Mouse (Mus musculus) urinary bladder, postnatal 25 days (tissue): ENCODE measurements around the gene Uqcrc2.

Source experiments
- DNase-seq: peaks from one replicate; pipeline ENCODE4 v3.0.0; 2022; ENCODE audit warnings: low spot score

The Uqcrc2 gene

DNA sequence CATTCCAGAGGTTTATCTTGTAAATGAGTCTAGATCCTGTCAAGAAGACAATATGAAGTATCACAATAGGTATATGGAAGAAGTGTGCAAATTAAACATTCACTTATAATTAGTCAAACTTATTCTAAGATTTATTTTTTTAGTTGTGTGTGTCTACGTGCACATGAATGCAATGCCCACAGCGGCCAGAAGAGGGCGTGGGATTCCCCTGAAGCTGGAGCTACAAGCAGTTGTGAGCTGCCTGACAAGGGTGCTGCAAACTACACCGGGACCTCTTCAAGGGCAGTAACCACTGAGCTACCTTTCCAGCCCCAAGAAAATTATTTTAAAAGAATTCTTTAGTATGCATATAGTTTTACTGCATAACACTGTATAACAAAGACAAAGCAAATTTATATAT, 55.7 kb downstream of the Uqcrc2 start:
- DNase-seq, result no peak

DNA sequence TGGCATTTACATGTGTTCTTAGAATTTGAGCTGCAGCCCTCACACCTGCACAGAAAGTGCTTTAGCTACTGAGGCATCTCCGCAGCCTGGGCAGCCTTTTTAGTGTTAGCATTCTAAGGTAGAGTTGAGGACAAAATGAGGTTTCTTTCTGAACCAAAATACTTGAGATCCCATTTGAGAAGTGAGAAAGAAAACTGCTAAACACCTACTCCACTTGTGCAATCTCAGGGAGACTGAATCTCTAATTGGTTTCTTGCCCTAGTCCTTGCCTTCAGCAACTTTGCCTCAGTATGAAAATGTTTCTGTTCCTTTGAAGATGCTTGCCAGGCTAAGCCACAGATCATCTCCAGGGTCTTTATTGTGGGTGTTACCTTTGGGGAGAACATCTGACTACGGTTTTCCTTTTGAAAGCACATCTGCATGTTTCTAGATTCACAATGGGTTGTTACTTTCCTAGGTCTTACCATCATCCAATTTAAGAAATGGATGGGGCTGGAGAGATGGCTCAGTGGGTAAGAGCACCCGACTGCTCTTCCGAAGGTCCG, 58.9 kb downstream of the Uqcrc2 start:
- no peak for DNase-seq

DNA sequence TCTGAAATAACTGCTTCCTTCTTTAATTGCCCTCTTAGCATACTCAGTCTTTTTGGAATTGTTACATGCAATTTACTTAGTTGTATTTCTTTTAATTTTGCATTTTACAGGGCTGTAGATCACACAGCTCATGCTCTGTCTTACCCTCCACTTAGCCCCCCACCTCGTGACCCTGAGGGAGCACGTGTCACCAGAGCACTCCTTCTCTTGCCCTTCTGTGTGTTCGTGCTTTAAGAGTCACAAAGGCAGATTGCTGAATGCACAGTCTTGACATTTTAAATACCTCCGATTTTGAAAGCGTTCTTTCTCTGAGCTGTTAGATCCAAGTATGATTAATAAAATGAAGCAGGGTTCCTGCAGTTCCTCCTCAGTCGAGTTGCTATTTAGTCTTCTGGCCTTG, 60.2 kb downstream of the Uqcrc2 start:
- no peak for DNase-seq

DNA sequence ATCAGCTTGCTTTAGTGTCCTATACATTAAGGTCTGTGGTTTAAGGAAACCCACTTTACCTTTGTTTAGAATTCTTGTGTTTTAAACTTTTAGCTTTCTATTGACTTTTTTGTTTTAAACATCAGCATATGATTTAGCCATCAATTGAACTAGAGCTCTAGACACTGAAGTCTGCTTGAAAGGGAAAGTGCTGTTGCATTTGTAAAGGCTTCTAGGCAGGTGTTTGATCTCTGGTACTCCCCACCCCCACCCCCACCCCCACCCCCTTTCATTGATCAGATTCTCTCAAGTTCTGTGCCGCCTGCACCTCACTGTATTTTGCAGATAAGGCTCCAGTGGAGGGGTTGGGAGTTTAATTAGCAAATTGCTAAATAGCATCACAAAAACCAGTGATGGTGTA, 60.7 kb downstream of the Uqcrc2 start:
- no peak for DNase-seq

DNA sequence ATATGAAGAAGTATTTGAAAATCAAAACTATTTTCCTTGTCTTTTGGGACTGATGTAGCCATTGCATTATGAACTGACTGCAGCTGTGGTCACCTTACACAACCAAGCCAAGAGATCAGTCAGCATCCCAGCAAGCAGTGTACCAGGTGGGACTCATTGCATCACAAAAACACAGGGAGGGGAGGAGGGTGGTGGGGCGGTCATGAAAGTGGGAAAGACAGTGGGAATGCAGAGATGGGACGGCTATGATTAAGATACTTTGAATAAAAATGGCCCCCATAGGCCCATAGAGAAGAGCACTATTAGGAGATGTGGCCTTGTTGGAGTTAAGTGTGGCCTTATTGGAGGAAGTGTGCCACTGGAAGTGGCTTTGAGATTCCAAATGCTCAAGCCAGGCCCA, 61.4 kb downstream of the Uqcrc2 start:
- no peak for DNase-seq

DNA sequence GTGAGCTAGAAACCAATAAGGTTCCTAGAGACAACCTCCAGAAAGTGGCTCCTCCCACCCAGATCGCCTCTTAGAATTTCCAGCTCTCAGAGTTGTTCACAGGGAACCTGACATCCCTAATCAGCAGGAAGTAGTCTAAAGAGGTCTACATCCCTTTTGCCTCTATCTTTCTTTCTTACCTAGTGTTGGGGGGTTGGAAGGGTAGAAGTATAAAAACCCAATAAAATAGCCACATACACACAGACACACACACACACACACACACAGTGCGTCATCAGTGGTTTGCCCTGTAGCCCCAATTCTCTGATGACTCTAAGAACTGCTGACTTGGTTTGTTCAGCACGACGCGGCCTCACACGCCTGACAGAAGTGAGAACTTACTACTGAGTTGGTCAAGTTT, 64.6 kb downstream of the Uqcrc2 start:
- DNase-seq, result no peak

DNA sequence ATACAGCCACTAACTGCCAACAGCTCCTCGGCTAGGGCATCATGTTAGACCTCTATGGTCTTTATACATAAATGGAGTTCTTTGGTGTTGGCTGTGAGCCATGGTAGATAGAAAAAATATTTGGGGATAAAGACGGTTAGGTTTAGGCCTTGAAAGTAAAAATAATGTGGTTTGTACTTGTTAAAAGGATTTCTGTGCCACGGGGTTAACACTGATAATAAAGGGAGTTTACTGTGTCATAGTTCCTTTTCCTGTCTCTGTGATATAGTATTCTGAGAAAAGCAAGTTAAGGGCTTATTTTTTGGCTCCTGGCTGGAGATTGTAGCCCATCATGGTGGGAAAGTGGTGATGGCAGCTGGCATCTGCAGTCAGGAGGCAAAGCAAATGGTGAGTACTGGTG, 68.9 kb downstream of the Uqcrc2 start:
- no peak for DNase-seq
